Mouse (Mus musculus) layer of hippocampus, adult 8-10 months (tissue): ENCODE data around the gene Alg5. TPM values are rescaled to one million over a fixed set of nuclear protein-coding genes. Genes with fewer than 3 reads are reported as not detected.
"Not testable (repeated sequence)": the region's sequence is repeated elsewhere in the genome, so short reads cannot be mapped to it uniquely, and the experiment has no call there.

ENCODE experiments used
- DNase-seq, 2 experiments: peaks; one replicate each; pipeline ENCODE4 v3.0.0; 2022; ENCODE audit warnings: low spot score in 2 of 2
- total RNA-seq, 4 experiments: library from RNA; stranded (reverse); gene quantifications; 2 replicates each; pipeline ENCODE4 v1.2.4; 2022

The Alg5 gene
- 10 to 100 TPM; 19.4 to 24.4 (median 21.6) TPM for total RNA-seq

DNA sequence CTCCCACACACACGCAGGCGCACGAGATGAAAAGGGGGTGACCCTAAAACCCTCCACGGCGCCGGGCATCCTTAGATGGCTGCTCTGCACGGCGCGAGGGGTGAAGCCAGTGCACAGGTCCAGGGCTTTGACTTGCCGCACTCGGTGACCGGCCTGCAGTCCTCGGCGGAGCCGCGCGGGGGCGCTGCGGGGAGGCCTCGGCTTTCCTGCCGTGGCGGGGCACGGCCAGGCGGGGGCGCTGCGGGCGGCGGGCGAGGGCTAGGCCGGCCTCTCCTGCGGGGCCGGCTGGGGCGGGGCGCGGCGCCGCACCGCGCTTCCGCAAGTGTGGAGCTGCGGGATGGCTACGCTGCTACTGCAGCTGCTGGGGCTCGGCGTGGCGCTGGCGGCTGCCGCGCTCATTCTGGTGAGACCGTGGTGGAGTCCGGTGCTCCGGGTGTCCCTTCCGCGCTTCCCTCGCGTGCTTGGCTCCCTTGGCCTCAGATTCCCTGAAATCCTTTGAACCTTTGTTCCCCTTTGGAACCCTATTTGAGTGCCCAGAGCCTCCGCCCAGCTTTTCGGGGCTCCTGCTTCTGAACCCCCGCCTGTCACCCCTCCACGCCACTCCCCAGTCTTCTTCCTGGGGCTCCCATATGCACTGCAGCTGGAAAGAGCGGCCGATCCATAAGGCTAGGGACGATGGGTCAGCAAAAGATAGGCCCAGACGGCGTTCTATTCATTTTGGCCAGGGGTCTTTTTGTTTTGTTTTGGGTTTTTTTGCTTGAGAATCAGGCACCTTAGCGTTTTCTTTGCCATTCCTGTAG is at the start of gene Alg5, which contains the start of gene Exosc8:
TSS of gene Alg5 (plus strand) at position 293 of the 800 bp plus-strand sequence.
TSS of gene Exosc8 (minus strand) at position 147 of the 800 bp plus-strand sequence.
- peak; percentile 74 to 88 for DNase-seq

DNA sequence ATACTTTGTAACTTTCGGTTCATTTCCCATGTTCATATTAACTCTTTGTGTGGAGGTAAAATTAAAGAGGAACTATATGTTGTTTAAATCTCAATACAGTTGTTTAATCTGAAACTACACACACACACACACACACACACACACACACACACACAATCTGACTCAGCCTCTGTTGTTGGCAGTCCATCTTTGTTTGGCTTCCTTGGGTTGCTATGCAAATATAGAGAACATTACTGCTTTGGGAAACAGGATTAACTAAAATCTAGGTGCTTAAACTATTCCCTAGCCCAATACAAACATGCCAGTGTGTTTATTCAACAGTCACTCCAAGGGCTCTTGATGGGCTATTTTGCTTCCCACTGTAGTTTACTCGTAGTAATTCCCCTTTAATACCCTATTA is 48.1 kb upstream of the Alg5 start:
- no peak for DNase-seq

DNA sequence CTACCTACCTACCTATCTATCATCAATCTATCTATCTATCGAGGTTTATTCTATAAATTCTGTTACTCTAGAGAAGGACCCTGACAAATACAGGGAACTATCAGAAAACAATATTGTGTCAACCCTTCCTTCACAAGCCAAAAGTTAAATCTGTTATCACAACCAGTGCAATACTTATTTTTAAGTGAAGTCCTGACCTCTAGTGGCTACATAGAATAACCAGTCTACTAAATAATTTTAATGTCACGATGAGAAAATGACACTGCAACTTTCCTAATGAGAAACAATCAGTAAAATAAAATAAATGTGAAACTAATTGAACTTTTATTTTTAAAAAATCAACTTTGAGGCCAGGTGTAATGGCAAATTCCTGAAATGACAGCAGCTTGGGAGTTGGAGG is 46.2 kb upstream of the Alg5 start:
- DNase-seq, result no peak

DNA sequence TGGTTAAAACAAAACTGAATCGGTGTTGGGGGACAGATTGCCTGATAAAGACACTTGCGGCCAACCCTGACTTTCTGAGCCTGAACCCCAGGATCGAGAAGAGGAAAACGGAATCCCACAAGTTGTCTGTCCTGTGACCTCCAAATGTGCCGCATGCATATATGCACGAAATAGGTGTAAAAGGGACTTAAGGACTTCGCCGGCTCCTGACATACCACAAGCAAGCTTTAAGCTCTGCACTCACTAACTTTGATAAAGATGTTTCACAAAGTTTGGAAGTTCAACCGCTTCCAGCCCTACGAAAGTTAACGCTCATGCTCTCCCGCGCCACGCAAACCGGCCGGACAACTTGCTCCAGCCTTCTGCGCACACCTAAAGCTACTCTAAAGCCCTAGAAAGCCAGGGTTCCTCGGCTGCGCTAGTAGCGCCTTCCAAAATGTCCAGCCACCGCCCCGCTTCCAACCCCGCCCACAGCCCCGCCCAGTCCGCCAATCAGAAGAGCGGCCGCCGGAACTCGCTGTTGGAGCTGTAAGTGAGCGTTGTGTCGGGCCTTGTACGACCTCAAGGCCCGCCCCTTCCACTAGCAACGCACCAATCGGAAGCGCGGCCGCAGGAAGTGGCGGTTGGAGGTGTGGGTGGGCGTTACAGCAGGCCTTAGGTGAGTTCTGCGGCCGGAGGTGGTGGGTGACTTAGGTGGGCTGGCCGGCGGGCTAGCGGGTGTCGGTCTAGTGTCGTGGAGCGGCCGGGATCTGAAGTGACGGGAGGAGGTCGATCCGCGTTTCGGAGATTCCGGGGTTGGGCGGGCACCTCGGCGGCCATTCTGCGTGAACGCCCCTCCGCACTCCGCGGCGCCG is 42.9 kb upstream of the Alg5 start, which contains the start of gene Supt20:
TSS of gene Supt20 (plus strand) at position 606 of the 854 bp plus-strand sequence.
- DNase-seq, result peak; percentile 89 to 90

DNA sequence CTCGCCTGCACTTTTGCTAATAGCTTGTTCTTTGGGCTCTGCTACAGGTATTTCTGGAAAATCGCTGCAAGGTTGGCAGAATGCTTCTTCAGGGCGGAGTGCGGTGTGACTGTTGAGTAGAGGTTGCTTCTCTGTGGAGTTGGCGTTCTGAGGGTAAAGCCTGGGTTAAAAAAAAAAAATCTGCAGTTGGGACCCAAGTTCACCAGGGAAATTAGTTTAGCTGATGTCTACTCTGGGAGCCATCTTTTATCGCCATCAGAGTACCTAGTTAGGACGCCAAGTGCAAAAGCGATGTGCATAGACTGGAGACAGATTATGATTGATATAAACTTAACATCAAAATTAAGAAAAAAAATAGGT is 42.3 kb upstream of the Alg5 start:
- no peak for DNase-seq

DNA sequence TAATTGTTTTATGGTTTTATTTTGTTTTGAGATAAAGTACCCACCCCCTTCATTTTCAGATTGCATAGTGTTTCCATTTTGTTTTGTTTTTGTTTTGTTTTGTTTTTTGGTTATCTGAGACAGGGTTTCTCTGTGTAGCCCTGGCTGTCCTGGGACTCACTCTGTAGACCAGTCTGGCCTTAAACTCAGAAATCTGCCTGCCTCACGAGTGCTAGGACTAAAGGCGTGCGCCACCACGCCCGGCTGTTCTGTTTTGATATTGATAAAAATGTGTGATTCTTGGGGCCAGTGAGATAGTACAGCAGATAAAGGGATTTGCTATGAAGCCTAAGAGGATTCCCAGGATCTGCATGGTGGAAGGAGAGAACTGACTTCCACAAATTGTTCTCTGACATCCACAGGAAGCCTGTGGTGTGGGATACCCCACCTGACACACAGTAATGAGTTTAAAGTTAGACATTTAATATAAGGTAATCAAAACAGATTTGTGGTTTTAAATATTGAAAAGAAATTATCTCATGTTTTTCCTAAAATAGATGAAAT is 35.5 kb upstream of the Alg5 start:
- DNase-seq, result no peak

DNA sequence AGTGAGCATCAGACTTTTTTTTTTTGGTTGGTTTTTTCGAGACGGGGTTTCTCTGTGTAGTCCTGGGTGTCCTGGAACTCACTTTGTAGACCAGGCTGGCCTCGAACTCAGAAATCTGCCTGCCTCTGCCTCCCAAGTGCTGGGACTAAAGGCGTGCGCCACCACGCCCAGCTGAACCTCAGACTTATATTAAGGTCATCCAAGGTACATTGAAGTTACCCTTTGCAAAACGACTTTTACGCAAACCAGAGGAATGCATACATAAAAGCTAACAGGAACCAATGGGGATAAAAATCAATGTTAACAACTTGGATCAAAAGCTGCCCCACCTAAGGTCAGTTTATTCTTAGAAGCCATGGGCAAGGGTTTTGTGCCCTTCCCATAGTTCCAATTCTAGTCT is 31.2 kb upstream of the Alg5 start:
- not testable (repeated sequence) for DNase-seq

DNA sequence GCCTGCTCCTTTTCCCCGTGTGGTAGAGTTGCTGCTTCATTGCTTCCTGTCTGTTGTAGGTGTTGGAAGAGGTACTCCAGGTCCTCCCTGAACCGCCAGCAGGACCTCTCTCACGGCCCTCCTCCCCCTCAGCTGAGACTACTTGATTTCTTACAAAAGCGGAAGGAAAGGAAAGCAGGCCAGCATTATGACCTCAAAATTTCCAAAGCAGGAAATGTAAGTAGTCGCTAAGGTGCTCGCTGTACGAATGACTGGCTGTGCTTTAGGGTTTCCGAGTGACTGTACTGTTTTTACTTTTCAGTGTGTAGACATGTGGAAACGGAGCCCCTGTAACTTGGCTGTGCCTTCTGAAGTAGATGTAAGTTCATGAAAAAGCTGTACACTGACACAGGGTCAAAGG is 26.4 kb upstream of the Alg5 start:
- DNase-seq, result no peak

DNA sequence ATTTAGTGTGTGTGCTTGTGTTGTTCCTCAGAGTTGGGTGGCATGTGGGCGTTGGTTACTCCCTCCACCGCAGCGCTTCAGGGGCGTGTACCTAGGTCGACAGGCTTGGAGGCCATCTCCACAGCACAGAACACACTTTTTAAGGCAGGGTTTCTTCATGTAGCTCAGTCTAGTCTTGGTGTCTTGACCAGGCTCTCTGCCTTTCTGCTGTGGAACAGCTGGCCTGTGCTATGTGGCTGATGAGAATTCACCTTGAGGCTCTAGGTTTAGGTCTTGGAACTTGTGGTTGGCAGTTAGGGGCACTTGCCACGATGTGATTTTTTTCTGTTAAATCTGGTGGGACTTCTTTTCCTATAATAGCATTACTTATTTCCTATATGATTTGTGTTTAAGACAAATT is 21.1 kb upstream of the Alg5 start, which contains the start of gene Gm21958:
TSS of gene Gm21958 (minus strand) at position 101 of the 400 bp plus-strand sequence.
- DNase-seq, result no peak

DNA sequence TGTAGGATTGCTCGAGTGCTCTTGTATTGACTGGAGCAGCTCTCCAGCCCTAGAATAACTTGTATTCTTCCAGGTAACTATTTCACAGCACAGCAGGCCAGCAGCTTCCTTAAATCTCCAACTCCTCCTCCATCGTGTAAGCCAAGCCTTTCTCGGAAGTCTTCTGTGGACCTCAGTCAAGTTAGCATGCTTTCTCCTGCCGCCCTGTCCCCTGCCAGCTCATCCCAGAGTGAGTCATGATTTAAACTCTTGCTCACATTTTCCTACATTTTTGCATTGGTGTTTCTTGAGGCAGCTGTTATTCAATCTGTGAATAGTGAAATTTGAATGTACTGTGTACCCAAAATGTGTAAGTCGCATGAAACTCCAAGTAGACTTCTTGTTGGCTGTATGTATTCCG is 19.9 kb upstream of the Alg5 start:
- no peak for DNase-seq

DNA sequence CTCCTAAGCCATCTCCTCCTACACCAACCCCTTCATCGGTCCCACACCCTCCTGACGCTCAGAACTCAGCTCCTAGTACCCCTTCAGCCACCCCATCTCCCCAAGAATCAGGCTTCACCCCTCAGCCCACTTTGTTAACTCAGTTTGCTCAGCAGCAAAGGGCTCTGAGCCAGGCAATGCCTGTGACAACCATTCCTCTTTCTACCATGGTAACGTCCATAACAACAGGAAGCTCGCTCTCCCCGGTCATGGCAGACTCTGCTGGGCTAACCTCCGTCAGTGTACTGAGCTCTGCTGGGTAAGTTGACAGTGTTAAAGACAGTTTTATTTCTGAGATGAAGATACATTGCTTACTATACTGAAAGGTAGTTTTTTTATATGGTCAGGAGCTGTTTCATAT is 18.0 kb upstream of the Alg5 start:
- DNase-seq, result no peak

DNA sequence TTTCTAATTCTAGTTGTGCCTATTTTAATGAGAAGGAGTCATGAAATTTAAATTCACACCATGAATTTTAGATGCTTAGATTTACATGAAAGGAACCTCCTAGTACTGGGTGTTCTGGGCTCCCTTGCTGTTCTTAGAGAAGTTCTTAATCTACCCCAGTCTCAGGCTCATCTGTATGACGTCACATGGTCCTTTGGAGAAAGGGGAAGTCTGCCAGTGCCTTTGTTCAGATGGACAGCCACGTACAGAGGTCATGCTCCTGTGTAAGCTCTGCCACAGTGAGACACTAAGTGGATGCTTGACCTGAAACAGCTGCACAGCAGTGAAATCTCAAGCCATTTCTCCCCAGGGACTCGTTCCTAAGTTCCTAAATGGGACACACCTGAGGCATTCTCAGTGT is 16.4 kb upstream of the Alg5 start:
- no peak for DNase-seq

DNA sequence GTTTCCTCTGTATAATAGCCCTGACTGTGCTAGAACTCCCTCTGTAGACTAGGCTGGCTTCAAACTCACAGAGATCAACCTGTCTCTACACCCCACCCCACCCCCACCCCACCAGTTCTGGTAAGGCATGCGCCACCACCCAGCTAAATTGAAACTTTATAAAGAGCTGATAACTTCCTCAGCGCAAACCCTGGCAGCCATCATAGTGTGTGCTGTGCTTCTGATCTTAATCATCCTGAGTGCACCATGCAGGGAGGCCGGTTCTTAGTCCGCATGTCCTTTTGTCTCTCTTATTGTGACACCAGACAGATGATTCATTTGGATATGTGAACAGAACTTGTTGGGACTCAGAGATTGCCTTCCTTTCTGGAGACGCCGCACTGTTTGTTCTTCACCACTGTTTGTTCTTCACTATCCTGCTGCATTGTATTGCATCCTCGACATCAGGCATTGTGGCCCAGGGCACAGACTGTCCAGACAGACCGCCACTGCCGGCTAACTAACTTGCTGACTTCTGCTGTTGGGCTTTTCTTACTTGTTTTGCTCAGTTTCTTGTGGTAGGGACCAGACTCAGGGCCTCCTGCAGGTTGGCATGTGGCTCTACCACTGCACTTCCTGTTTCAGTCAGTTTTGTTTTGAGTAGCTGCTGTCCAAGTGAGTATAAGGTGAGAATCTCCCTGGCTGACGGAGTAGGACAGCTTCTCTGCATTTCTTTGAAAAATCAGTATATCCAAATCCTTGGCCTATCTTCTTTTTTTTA is 11.4 kb upstream of the Alg5 start:
- DNase-seq, result no peak

DNA sequence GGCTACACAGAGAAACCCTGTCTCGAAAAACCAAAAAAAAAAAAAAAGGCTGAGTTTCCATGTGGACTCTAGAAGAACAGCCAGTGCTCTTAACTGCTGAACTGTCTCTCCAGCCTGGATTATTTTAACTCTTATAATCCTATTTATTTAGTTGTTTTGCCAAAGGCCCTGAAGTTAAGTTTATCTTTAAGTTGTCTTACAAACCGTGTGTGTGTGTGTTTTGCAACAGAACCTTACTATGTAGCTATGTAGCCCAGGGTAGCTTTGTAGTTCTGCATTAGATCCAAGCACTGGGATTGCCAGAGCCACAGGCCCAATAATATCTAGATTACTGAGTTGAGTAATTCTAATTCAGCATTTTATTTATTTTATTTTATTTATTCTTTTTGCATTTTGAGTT is 10.0 kb upstream of the Alg5 start:
- DNase-seq, result no peak

DNA sequence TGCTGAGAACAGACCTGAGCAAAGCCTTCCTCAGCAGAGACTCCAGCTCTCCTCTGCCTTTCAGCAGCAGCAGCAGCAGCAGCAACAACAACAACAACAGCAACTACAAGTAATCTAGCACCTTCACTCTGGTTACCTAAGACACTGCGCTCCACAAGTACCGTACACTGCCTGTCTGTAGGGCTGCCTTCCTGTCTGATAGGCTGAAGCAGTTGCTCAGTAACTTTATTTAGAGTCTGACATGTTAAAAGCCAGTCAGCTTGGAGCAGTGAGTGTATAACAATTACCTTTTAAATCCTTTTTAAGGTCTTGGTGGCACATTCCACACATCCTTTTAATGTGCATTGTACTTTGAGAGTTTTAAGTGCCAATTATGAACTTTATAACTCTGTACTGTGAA is 7.8 kb upstream of the Alg5 start:
- DNase-seq, result no peak

DNA sequence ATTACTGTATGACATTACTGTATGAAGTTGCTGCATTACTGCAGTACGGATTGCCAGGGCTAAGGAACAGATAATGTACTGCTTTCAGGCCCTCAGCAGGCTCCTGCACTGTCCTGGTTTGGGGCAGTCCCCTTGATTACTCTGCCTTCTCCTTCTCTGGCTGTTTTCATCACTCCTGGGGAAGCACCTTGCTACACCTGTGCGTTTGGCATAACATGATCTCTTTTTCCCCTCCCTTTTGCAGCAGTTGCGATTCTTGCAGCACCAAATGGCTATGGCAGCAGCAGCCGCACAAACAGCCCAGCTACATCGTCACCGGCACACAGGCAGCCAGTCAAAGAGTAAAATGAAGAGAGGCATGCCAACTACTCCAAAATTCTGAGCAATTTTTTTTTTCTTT is 7.2 kb upstream of the Alg5 start:
- no peak for DNase-seq

DNA sequence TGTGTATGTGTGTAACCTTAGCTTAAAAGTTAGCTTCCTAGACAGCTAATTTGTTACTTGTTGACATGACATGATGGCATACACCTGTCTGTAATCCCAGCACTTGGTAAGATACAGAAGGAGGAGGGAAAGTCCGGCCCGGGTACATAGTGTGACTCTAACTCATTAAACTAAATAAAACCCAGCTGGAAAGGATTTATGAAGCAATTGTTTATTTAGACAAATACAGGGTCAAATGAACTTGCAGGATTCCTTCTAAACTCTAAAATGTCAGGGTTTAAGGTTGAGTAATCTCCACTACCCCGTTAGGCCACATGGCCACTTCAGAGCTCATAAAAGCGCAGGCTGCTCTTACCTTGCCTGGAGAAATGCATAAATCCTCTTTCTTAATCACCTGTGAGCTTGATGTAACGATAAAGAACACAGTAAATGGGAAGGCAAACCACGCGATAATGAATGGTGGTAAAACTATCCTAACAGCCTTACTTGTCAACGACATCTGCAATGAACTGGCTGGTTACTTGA is 3.7 kb upstream of the Alg5 start:
- DNase-seq, result no peak

DNA sequence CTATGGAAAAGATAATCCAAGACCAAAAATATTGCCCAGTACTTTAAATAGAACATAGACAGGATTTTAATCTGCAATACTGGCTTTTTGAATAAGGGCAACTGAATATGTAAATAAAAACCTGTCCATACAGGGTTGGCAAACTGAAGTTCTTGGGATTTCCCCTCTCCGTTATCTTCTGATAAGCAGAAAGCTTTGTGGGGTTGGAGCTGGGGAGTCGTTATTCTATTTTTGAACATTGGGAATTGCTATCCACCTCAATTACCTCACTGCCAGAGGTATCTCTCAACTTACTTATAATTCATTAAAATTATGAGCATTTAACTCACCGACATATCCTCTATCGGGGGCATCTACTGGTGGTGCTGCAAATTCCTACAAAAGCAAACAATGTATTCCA is 3.0 kb upstream of the Alg5 start:
- no peak for DNase-seq

DNA sequence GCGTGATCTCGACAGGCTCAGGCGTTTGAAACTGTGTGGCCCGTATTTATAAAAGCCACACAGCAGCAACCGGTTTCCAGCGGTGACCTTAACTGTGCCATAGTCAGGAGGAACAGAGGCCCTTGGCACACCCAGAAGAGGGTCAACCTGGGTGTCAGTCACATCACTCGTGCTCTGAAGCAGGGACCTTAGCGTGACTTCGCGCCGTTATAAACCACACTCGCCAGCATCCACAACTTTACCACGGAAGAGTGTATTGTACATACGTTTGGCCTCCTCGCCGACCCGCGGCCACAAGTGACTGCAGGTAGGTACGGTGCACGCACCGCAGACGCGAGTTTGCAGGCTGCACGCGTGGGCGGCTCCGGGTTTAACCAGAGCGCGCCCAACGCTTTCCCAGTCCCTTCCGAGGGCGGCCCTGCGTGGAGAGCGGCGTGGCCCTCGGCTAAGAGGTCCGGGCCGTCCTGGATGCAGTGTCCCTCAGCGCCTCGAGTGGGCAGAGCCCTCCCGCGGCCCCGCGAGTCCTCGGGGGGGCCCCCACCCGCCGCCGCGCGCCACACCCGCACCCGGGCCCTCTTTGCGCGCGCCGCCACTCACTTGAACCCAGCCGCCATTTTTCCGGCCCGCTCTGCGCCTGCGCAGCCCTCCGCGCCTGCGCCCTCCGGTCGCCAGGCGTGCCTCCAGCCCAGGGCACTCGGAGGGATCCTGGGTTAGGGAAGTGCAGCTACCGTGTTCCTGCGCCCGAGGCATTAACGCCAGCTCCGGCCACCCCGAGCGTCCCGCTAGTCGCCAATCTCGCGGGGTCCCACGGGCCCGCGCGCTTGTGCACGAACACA is 710 bp upstream of the Alg5 start:
- peak; percentile 75 to 88 for DNase-seq
